Mouse (Mus musculus) midbrain, embryonic 14.5 days (tissue): ENCODE measurements around the gene Med19. TPM values are rescaled to one million over a fixed set of nuclear protein-coding genes. Genes with fewer than 3 reads are reported as not detected.
"Not testable (repeated sequence)": the region's sequence is repeated elsewhere in the genome, so short reads cannot be mapped to it uniquely, and the experiment has no call there.

Source experiments
- ATAC-seq: fragments of 200-750 bp; cut with Nextera tagmentation; 2 replicates; pipeline ENCODE4 v1.8.0; 2017; ENCODE audit warnings: moderate number of reproducible peaks, moderate library complexity; ENCODE audit not compliant: low FRiP score, low TSS enrichment
- DNase-seq: peaks from one replicate; pipeline ENCODE4 v3.0.0-alpha.2; 2015
- H3K27ac ChIP-seq: fragments of 300-500 bp; sonication (generic); replicated peaks from 2 replicates; pipeline ENCODE4 v1.5.1; 2014; ENCODE audit warnings: mild to moderate bottlenecking, low read depth, low read length, moderate library complexity
- H3K27me3 ChIP-seq: fragments of 300-500 bp; sonication (generic); 2 replicates; pipeline ENCODE4 v1.6.1; 2014; ENCODE audit warnings: low read length, control low read depth, mixed read lengths; ENCODE audit not compliant: control insufficient read depth, insufficient read depth
- H3K36me3 ChIP-seq: fragments of 300-500 bp; sonication (generic); 2 replicates; pipeline ENCODE4 v1.6.1; 2014; ENCODE audit warnings: low read length, control low read depth; ENCODE audit not compliant: control insufficient read depth, insufficient read depth
- H3K4me1 ChIP-seq: fragments of 300-500 bp; sonication (generic); 2 replicates; pipeline ENCODE4 v1.6.1; 2014; ENCODE audit warnings: mild to moderate bottlenecking, antibody characterized with exemption, low read length, control low read depth; ENCODE audit not compliant: control insufficient read depth, insufficient read depth
- H3K4me2 ChIP-seq: fragments of 300-500 bp; sonication (generic); 2 replicates; pipeline ENCODE4 v1.6.1; 2014; ENCODE audit warnings: mild to moderate bottlenecking, low read length, moderate library complexity
- H3K4me3 ChIP-seq: fragments of 300-500 bp; sonication (generic); replicated peaks from 2 replicates; pipeline ENCODE4 v1.5.1; 2014; ENCODE audit warnings: low read depth, low read length
- H3K9ac ChIP-seq: fragments of 300-500 bp; sonication (generic); replicated peaks from 2 replicates; pipeline ENCODE4 v1.6.1; 2014; ENCODE audit warnings: mild to moderate bottlenecking, low read length, moderate library complexity
- H3K9me3 ChIP-seq: fragments of 300-500 bp; sonication (generic); 2 replicates; pipeline ENCODE4 v1.6.1; 2016; ENCODE audit warnings: low read length, control low read depth, mixed read lengths; ENCODE audit not compliant: control insufficient read depth
- WGBS: fragments of 180-500 bp; shearing (Covaris S2); extraction: QIAGEN DNeasy Blood & Tissue Kit; methylation state at CpG from one replicate; pipeline ENCODE4 v1.1.7; 2014; 5-methylcytosine and 5-hydroxymethylcytosine counted together
- polyA plus RNA-seq: library from polyadenylated mRNA; unstranded; fragments of >200 nt; fragmentation: Nextera tagmentation; extraction: Ambion mirVana; gene quantifications from 2 replicates; pipeline ENCODE4 v1.2.1, GENCODE M21; 2014

Med19 gene
- polyA plus RNA-seq, 1 experiment from 2014 or later, result 56.5 TPM

DNA sequence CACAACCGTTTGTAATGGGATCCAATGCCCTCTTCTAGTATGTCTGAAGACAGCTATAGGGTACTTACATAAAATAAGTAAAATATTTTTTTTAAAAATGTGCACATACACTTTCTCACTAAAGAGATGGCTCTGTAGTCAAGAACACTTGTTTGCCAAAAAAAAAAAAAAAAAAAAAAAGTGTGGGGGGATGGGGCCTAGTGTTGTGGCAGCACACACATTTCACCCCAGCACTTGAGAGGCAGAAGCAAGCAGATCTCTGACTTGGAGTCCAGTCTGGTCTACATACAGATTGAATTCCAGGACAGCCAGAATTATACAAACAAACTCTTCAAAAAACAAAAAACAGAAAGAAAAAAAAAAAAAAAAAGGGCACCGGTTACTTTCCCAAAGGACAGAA lies 42.5 kb downstream of the Med19 start:
- ATAC-seq, result no peak
- 0 out of 2 replicates have a peak, but pooled peaks cover 11% of the 10 kb centered on the region for H3K4me1 ChIP-seq
- no peak for DNase-seq
- H3K4me3 ChIP-seq, result no peak overlapping the region
- no peak overlapping the region for H3K4me2 ChIP-seq
- no peaks in the 10 kb centered on the region for H3K9me3 ChIP-seq
- H3K9ac ChIP-seq, result no peak overlapping the region
- peaks cover 34% of the 10 kb centered on the region for H3K36me3 ChIP-seq
- H3K27ac ChIP-seq, result no peak overlapping the region
- H3K27me3 ChIP-seq, result no peaks in the 10 kb centered on the region
- WGBS, result 98% methylated on average over 2 of the region's 2 CpGs

DNA sequence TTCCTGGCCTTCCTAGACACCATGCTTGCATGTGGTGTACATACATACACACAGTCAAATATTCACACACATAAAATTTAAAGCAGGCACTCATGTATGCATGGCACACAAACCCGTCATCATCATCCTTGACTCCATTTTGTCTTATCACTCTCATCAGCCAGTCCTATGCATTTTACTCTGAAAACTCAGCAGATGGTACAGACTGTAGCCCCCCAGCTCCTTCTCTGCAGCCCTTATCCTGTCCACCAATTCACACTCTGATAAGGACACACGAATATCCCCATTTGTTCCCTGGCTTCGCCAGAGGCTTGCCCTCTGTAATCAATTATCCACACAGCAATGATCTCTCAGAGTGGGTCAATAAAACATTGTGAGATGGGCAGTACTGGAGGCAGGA lies 43.0 kb downstream of the Med19 start:
- Histone ChIP-seq H3K27me3 (no peaks in the 10 kb centered on the region), H3K4me1 (peaks cover 14% of the 10 kb centered on the region), H3K4me3 (no peak overlapping the region), H3K27ac (no peak overlapping the region), H3K4me2 (no peak overlapping the region), H3K36me3 (peaks cover 35% of the 10 kb centered on the region), H3K9ac (no peak overlapping the region), H3K9me3 (no peaks in the 10 kb centered on the region)
- ATAC-seq (no peak), DNase-seq (no peak)
- 79% methylated on average over 3 of the region's 3 CpGs for WGBS

DNA sequence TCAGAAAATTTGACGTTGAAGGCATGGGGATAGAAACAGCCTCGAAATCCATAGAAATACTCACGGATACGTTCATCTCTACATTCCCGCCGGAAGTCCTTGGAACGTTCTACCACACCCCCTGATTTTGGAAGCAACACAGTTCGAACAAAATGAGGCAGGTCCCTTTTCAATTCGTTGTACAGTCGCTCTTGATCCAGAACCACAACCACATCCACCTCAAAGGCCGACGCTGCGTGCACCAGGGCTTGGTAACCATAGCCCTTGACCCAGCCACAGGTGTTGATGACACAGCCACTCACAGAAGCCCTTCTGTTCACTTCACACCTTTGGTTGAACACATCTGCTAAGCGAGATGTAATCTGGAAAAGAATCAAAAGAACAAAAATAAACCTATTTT lies 45.7 kb downstream of the Med19 start:
- no peak for ATAC-seq

DNA sequence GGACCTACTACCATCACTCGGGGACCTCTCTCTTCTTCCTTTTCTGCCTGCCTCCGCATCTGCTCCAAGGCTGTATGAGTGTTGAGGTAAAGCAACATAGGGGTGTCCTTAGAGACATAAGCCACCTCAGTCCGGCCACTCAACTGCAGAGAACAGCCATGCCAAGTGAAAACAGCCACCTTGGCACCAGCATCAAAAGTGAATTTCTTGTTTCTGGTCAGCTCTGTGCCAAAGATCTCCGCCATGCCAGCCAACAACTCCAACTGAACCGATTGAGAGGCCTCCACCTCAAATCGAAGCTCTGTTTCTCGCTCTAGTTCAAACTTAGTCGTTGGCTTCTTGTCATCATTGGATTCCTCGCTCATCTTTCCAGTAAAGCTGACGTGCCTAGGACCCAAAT lies 47.6 kb downstream of the Med19 start:
- H3K36me3 ChIP-seq, result peaks cover 35% of the 10 kb centered on the region
- H3K4me3 ChIP-seq, result peak overlapping the region; percentile 65; the same call in 1 of the 2 replicates
- no peak overlapping the region for H3K27ac ChIP-seq
- no peak for DNase-seq
- H3K27me3 ChIP-seq, result no peaks in the 10 kb centered on the region
- H3K4me1 ChIP-seq, result peaks cover 20% of the 10 kb centered on the region
- no peak for ATAC-seq
- H3K4me2 ChIP-seq, result peak overlapping the region; percentile 90; the same call in 1 of the 2 replicates
- 93% methylated on average over 10 of the region's 10 CpGs for WGBS
- H3K9me3 ChIP-seq, result no peaks in the 10 kb centered on the region
- no peak overlapping the region for H3K9ac ChIP-seq

More for the DNA sequence above, 45.7 kb downstream of the Med19 start:
- Histone ChIP-seq H3K36me3 (peaks cover 35% of the 10 kb centered on the region), H3K27ac (no peak overlapping the region), H3K27me3 (no peaks in the 10 kb centered on the region), H3K4me3 (no peak overlapping the region), H3K9ac (no peak overlapping the region), H3K4me1 (peaks cover 20% of the 10 kb centered on the region), H3K9me3 (no peaks in the 10 kb centered on the region), H3K4me2 (no peak overlapping the region)
- no peak for DNase-seq
- WGBS, result 94% methylated on average over 14 of the region's 14 CpGs

DNA sequence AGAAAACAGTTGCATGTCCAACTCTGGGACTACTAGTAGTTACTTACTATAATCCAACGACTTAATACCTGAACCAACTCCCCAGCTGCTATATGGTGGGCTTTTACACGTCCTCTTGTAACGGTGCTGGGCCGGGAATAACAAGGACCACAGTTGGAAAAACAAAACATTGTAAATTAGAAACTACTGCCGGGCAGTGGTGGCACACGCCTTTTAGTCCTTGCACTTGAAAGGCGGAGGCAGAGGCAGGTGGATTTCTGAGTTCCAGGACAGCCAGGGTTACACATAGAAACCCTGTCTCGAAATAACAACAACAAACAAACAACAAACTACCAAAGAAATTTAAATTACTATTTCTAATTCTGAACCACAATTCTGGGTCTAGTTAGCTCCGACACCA lies 48.5 kb downstream of the Med19 start:
- Histone ChIP-seq H3K9ac (peak overlapping the region; percentile 57), H3K27ac (no peak overlapping the region), H3K4me3 (peak overlapping the region; percentile 65)

DNA sequence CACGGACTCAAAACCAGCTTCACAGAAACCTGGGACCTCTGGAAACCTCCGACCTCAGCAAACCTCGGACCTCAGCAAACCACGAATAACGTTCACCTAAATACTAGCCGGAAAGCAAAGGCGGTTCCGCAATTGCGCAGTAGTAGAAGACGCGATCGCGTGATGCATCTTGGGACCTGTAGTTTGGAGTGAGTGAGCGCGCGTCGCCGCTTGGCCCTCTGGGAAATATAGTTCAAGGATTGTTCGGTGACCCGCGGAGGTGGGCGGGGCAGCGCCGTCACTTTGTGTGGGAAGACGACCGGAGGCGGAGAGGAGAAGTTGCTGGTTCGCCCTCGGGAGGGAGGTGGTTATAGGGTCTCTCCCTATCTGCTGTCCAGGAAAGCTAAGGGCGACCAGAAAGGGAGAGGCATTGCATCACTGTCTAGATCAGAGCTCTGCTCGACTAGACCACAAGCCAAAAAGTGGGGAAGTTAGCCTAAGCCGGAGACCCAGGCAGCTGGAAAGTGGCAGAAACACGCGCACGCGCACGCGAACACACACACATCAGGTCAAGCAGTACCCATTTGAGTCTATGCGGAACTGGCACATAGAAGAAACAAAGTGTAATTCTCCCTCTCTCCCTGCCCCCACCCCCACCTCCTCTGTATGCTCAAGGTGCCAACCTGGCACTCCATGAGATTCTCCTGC lies 49.1 kb downstream of the Med19 start, which contains the start of gene Clp1:
Clp1 (minus strand) TSS at position 179 of the 687 bp plus-strand sequence.
- Histone ChIP-seq H3K9me3 (no peaks in the 10 kb centered on the region), H3K4me3 (peak within 1 kb of the TSS; percentile 65), H3K36me3 (peaks cover 29% of the 10 kb centered on the region), H3K27ac (peak within 1 kb of the TSS; percentile 78), H3K9ac (peak within 1 kb of the TSS; percentile 57), H3K27me3 (no peaks in the 10 kb centered on the region), H3K4me1 (peaks cover 20% of the 10 kb centered on the region), H3K4me2 (peak within 1 kb of the TSS; percentile 90)
- DNase-seq, result peak; percentile 99
- under 1% methylated on average over 39 of the region's 39 CpGs for WGBS
- ATAC-seq, result peak; percentile 94

More for the DNA sequence above, 48.5 kb downstream of the Med19 start:
- no peak for DNase-seq
- Histone ChIP-seq H3K27me3 (no peaks in the 10 kb centered on the region), H3K4me1 (peaks cover 20% of the 10 kb centered on the region), H3K4me2 (peak overlapping the region; percentile 90), H3K9me3 (no peaks in the 10 kb centered on the region), H3K36me3 (peaks cover 32% of the 10 kb centered on the region)
- 0 out of 2 replicates have a peak, but pooled peaks have one; percentile 22 for ATAC-seq
- 6% methylated on average over 9 of the region's 9 CpGs for WGBS

DNA sequence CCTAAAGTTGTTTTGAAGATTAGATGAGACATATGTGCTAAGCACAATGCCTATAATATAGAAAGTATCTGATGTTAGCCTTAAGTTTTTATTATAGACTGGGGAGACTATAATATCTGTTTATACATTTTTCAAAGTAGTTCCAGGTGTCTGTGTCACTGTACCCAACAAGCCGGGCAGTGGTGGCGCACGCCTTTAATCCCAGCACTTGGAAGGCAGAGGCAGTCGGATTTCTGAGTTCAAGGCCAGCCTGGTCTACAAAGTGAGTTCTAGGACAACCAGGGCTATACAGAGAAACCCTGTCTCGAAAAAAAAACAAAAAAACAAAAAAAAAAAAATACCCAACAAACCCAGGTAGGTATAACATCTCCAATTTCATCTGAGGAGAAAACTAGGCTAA lies 50.0 kb downstream of the Med19 start:
- H3K27ac ChIP-seq, ATAC-seq, H3K27me3 ChIP-seq, H3K9me3 ChIP-seq, H3K4me3 ChIP-seq, DNase-seq, H3K9ac ChIP-seq: not testable (repeated sequence)
- WGBS, result 81% methylated on average over 5 of the region's 5 CpGs
- Histone ChIP-seq H3K4me2 (peak overlapping the region; percentile 90; the same call in 1 of the 2 replicates), H3K36me3 (peaks cover 22% of the 10 kb centered on the region), H3K4me1 (peaks cover 22% of the 10 kb centered on the region)

DNA sequence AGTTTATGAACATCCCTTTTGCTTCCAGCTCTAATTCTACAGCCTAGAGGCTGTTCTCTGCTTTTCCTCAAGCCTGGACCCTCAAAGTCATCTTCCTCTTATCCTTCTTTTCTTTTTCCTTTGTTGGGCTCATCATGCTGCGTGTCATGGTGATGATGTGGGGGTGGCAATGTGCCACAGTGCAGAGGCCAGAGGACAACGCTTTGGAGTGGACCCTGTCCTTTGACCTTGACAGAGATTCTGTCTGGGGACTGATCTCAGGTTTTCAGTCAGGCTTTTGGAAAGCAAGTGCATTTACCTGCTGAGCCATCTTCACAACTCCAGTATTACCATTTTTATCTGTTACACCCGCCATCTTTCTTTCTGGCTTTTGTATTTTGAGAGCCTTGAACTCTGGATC lies 53.0 kb downstream of the Med19 start:
- H3K9me3 ChIP-seq, result no peaks in the 10 kb centered on the region
- H3K4me2 ChIP-seq, result no peak overlapping the region
- WGBS, result 81% methylated on average over 3 of the region's 3 CpGs
- H3K36me3 ChIP-seq, result no peaks in the 10 kb centered on the region
- no peak for ATAC-seq
- H3K4me3 ChIP-seq, result no peak overlapping the region
- DNase-seq, result no peak
- H3K27ac ChIP-seq, result no peak overlapping the region
- peaks cover 20% of the 10 kb centered on the region for H3K4me1 ChIP-seq
- no peaks in the 10 kb centered on the region for H3K27me3 ChIP-seq
- no peak overlapping the region for H3K9ac ChIP-seq

DNA sequence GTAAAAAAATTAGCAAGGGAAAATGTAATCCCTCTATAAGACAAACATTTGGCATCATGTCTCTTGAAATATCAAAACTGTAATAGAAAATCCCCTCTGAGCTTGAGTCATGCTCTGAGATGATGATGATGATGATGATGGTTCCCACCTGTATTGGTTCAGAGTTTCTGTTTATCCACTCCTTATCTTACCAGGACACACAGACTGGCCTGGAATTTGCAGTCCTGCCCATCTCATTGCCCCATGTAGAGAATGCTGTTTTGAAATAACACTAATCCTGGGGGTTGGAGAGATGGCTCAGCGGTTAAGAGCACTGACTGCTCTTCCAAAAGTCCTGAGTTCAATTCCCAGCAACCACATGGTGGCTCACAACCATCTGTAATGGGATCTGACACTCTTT lies 54.2 kb downstream of the Med19 start:
- Histone ChIP-seq H3K4me2 (no peak overlapping the region), H3K27ac (no peak overlapping the region), H3K4me3 (no peak overlapping the region), H3K27me3 (no peaks in the 10 kb centered on the region), H3K9me3 (no peaks in the 10 kb centered on the region), H3K36me3 (no peaks in the 10 kb centered on the region), H3K9ac (no peak overlapping the region), H3K4me1 (peaks cover 27% of the 10 kb centered on the region)
- DNase-seq (no peak), ATAC-seq (no peak)
- WGBS, result 76% methylated on average over 1 of the region's 1 CpGs
